Mouse (Mus musculus) stomach, postnatal 0 days (tissue): ENCODE measurements around the gene Retreg1.

ENCODE experiments used
- CTCF ChIP-seq: IDR thresholded peaks from 2 replicates; pipeline ENCODE4 v1.5.1; 2016; ENCODE audit warnings: antibody characterized with exemption, low read depth, mild to moderate bottlenecking, moderate library complexity
- EP300 ChIP-seq: optimal IDR thresholded peaks from 2 replicates; pipeline ENCODE3; 2016; ENCODE audit warnings: antibody characterized with exemption

GRCm38 (mm10) chr15:25920886-25921285 lies 77.9 kb downstream of the Retreg1 start:
- TF ChIP-seq EP300, result no peak
- TF ChIP-seq CTCF, result no peak
